Mouse (Mus musculus) gonadal fat pad, adult 2 months (tissue): ENCODE data around the gene Ndufa4l2. TPM values are rescaled to one million over a fixed set of nuclear protein-coding genes. Genes with fewer than 3 reads are reported as not detected.

ENCODE experiments used
- DNase-seq: peaks from one replicate; pipeline ENCODE4 v3.0.0-alpha.2; 2012; ENCODE audit warnings: low read depth
- polyA plus RNA-seq: library from polyadenylated mRNA; depleted of rRNA; stranded (reverse); fragments of >200 nt; gene quantifications from 2 replicates; pipeline ENCODE4 v1.2.3, GENCODE M21; 2012

The Ndufa4l2 gene
- polyA plus RNA-seq, 1 experiment = 29.3 TPM

- DNase-seq = no peak
These were observed 11.9 kb downstream of the Ndufa4l2 start for GRCm38 (mm10) chr10:127526681-127527080.

- no peak for DNase-seq
These were observed 12.7 kb downstream of the Ndufa4l2 start for GRCm38 (mm10) chr10:127527481-127527880.

- DNase-seq = no peak
These were observed 16.2 kb downstream of the Ndufa4l2 start for GRCm38 (mm10) chr10:127530945-127531344.

- no peak for DNase-seq
These were observed 16.8 kb downstream of the Ndufa4l2 start for GRCm38 (mm10) chr10:127531548-127531947.

- DNase-seq = no peak
These were observed 19.5 kb downstream of the Ndufa4l2 start, which contains the start of gene Nxph4 for GRCm38 (mm10) chr10:127534036-127534928. TSS of gene Nxph4 (minus strand) at chr10:127534559.

- no peak for DNase-seq
These were observed 20.2 kb downstream of the Ndufa4l2 start for GRCm38 (mm10) chr10:127534929-127535384.

GRCm38 (mm10) chr10:127536586-127537314 is 22.0 kb downstream of the Ndufa4l2 start:
- no peak for DNase-seq

- no peak for DNase-seq
These were observed 23.3 kb downstream of the Ndufa4l2 start for GRCm38 (mm10) chr10:127537854-127538583.

GRCm38 (mm10) chr10:127541510-127541909 is 26.7 kb downstream of the Ndufa4l2 start:
- no peak for DNase-seq

- no peak for DNase-seq
These were observed 27.3 kb downstream of the Ndufa4l2 start for GRCm38 (mm10) chr10:127542084-127542483.

- no peak for DNase-seq
These were observed 28.0 kb downstream of the Ndufa4l2 start for GRCm38 (mm10) chr10:127542720-127543119.

GRCm38 (mm10) chr10:127543916-127544315 is 29.1 kb downstream of the Ndufa4l2 start:
- peak; percentile 36 for DNase-seq

- no peak for DNase-seq
These were observed 29.6 kb downstream of the Ndufa4l2 start for GRCm38 (mm10) chr10:127544375-127544774.

GRCm38 (mm10) chr10:127546505-127546904 is 31.7 kb downstream of the Ndufa4l2 start:
- DNase-seq = no peak

GRCm38 (mm10) chr10:127548236-127548635 is 33.5 kb downstream of the Ndufa4l2 start:
- DNase-seq = no peak

- DNase-seq = no peak
These were observed 35.1 kb downstream of the Ndufa4l2 start for GRCm38 (mm10) chr10:127549892-127550291.

GRCm38 (mm10) chr10:127555703-127556102 is 40.9 kb downstream of the Ndufa4l2 start:
- DNase-seq = no peak

- DNase-seq = no peak
These were observed 42.6 kb downstream of the Ndufa4l2 start for GRCm38 (mm10) chr10:127557397-127557796.

GRCm38 (mm10) chr10:127561145-127561544 is 46.4 kb downstream of the Ndufa4l2 start:
- no peak for DNase-seq

- DNase-seq = no peak
These were observed 49.1 kb downstream of the Ndufa4l2 start for GRCm38 (mm10) chr10:127563840-127564239.

GRCm38 (mm10) chr10:127564301-127564700 is 49.5 kb downstream of the Ndufa4l2 start:
- DNase-seq = no peak
